Mouse (Mus musculus): ENCODE measurements around the gene Ap1g1.

GRCm38 (mm10) chr8:109848981-109849380 is 70.6 kb downstream of the Ap1g1 start:
- TF ChIP-seq CTCF (IDR thresholded peaks at IDR 0.05; ENCODE audit: low read depth, low read length), result no peak
- TF ChIP-seq POLR2A (IDR thresholded peaks at IDR 0.05; ENCODE audit: borderline replicate concordance, low read depth, low read length), result no peak
